Mouse (Mus musculus) stomach, embryonic 16.5 days (tissue): ENCODE measurements at regions not wholly inside any gene's neighbourhood (a gene's known extent, or its start where the extent isn't known, plus 50 kb on each side); places are given as distances from the start of the nearest gene placed in this dataset.
A peak's percentile ranks its signal among the peaks of the same experiment; 100 is the strongest.

ENCODE experiments used
- ATAC-seq: fragments of 200-750 bp; cut with Nextera tagmentation; 2 replicates; pipeline ENCODE4 v1.8.0; 2017; ENCODE audit warnings: moderate number of reproducible peaks, moderate TSS enrichment; ENCODE audit not compliant: insufficient read depth, low FRiP score
- H3K27ac ChIP-seq: fragments of 300-500 bp; sonication (generic); 2 replicates; pipeline ENCODE4 v1.5.1; 2014; ENCODE audit warnings: low read length
- H3K27me3 ChIP-seq: fragments of 300-500 bp; sonication (generic); 2 replicates; pipeline ENCODE4 v1.6.1; 2014; ENCODE audit warnings: low read length, control low read depth, mixed read lengths; ENCODE audit not compliant: control insufficient read depth, insufficient read depth
- H3K36me3 ChIP-seq: fragments of 300-500 bp; sonication (generic); 2 replicates; pipeline ENCODE4 v1.6.1; 2014; ENCODE audit warnings: low read length; ENCODE audit not compliant: control insufficient read depth, insufficient read depth
- H3K4me1 ChIP-seq: fragments of 300-500 bp; sonication (generic); 2 replicates; pipeline ENCODE4 v1.6.1; 2014; ENCODE audit warnings: low read length, control low read depth, mixed read lengths; ENCODE audit not compliant: control insufficient read depth, insufficient read depth
- H3K4me2 ChIP-seq: fragments of 300-500 bp; sonication (generic); 2 replicates; pipeline ENCODE4 v1.6.1; 2014; ENCODE audit warnings: low read depth, low read length, mixed read lengths
- H3K4me3 ChIP-seq: fragments of 300-500 bp; sonication (generic); replicated peaks from 2 replicates; pipeline ENCODE4 v1.5.1; 2014; ENCODE audit warnings: mild to moderate bottlenecking, low read length
- H3K9ac ChIP-seq: fragments of 300-500 bp; sonication (generic); 2 replicates; pipeline ENCODE4 v1.6.1; 2014; ENCODE audit warnings: low read length
- H3K9me3 ChIP-seq: fragments of 300-500 bp; sonication (generic); replicated peaks from 2 replicates; pipeline ENCODE4 v1.6.1; 2016; ENCODE audit warnings: low read length, control low read depth; ENCODE audit not compliant: control insufficient read depth
- WGBS: fragments of 180-500 bp; shearing (Covaris S2); extraction: QIAGEN DNeasy Blood & Tissue Kit; methylation state at CpG from one replicate; pipeline ENCODE4 v1.1.7; 2014; 5-methylcytosine and 5-hydroxymethylcytosine counted together

DNA sequence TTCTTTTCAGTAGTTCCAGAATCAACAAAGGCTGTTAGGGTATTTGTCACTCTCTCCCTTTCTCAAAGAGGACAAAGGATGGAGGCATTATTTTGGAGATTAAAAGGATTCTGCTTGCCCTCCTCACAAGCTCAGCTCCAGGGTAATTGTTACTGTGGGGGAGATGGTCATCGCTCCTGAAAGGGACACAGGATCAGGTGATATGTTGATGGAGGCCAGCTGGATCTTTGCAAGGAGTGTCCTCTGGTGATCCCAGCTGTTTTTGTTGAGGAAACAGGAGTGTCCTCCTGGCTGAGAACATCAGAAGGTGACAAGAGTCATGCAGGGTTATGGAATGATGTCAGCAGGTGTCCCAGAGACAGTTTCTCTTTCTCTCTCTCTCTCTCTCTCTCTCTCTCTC is 119.7 kb downstream of the Cd83 start:
- WGBS: 40% methylated on average over 1 of the region's 1 CpGs
- Histone ChIP-seq H3K4me1 (peaks cover 8% of the 10 kb centered on the region), H3K9ac (no peak overlapping the region), H3K4me3 (no peak overlapping the region), H3K36me3 (no peaks in the 10 kb centered on the region), H3K9me3 (no peaks in the 10 kb centered on the region), H3K27ac (no peak overlapping the region), H3K27me3 (no peaks in the 10 kb centered on the region), H3K4me2 (no peak overlapping the region)
- no peak for ATAC-seq

DNA sequence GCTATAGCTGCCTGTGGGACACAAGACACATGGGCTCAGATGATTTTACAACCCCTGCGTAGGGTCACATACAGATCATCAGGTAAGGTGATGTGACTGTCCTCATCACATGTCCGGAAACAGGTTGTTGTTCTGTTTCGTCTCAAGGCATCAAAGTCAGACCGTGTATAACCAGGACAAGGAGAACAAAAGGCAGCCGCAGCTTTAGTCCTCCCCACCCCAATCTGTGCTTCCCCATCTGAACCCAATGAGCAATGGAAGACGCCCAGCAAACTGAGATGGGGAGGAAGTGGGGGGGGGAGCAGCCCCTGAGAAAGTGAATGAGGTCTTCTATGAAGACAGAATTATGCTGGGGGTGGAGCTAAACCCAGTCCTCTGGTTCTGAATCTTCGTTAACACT is 121.7 kb downstream of the Cd83 start:
- Histone ChIP-seq H3K4me3 (no peak overlapping the region), H3K4me1 (peaks cover 8% of the 10 kb centered on the region), H3K9me3 (no peaks in the 10 kb centered on the region), H3K4me2 (no peak overlapping the region), H3K27me3 (no peaks in the 10 kb centered on the region), H3K9ac (no peak overlapping the region), H3K27ac (no peak overlapping the region), H3K36me3 (no peaks in the 10 kb centered on the region)
- WGBS: 83% methylated on average over 7 of the region's 7 CpGs
- no peak for ATAC-seq

DNA sequence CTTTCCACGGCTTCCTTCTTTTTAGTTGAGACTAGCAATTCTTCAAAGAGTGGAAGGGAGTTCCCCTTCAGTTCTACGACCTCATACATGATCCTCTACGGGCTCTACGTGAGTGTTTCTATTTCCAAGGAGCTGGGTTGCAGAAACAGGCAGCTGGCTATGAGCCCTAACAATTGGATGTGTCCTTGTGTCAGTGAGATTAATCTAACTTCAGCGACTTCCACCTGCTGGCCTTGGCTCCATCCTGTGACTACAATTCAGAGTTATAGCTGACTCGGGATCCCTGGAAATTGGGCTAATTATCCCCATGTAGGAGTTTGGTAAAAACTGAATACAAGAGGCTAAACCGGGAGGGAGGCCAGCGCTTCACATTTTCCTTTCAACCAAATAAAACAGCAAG is 122.8 kb downstream of the Cd83 start:
- no peak overlapping the region for H3K27ac ChIP-seq
- H3K4me3 ChIP-seq: no peak overlapping the region
- peaks cover 8% of the 10 kb centered on the region for H3K4me1 ChIP-seq
- no peak overlapping the region for H3K9ac ChIP-seq
- no peaks in the 10 kb centered on the region for H3K27me3 ChIP-seq
- H3K36me3 ChIP-seq: no peaks in the 10 kb centered on the region
- H3K4me2 ChIP-seq: no peak overlapping the region
- H3K9me3 ChIP-seq: no peaks in the 10 kb centered on the region
- 33% methylated on average over 8 of the region's 8 CpGs for WGBS
- ATAC-seq: peak; percentile 50; the same call in 1 of the 2 replicates

DNA sequence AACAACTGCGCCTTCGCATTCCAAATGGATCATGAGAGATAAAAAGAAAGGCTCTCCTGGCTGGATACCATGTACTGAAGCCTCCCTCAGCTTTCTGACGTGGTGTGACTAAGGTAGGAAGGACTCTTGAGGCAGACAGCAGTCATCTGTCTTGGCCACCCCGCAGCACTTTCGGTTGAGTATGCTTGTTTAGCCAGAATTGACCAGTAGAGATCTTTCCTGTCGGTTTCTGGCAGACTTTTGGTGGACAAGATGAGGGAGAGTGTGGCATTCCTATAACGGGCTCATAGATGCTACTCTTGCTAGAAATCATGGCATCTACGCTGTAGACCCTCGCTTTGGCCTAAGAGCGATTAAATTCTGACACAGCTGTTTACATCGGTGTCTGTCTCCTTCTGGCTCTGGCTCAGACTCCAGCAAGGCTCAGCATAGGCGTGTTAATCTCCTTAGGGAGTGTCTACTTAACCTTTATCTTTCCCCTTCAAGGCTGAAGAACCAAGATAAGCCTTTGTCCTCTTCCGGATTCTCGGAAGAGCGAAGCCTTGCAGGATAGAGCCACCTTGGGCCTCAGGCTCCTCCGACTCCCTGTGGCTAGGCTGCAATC is 123.6 kb downstream of the Cd83 start:
- no peak overlapping the region for H3K9ac ChIP-seq
- H3K9me3 ChIP-seq: no peaks in the 10 kb centered on the region
- whole genome bisulfite sequencing: 35% methylated on average over 16 of the region's 16 CpGs
- H3K27me3 ChIP-seq: no peaks in the 10 kb centered on the region
- H3K4me2 ChIP-seq: peak overlapping the region; percentile 23
- H3K36me3 ChIP-seq: no peaks in the 10 kb centered on the region
- H3K4me3 ChIP-seq: no peak overlapping the region; the same call in 1 of the 2 replicates
- peak overlapping the region; percentile 20; the same call in 1 of the 2 replicates for H3K27ac ChIP-seq
- H3K4me1 ChIP-seq: peaks cover 8% of the 10 kb centered on the region
- ATAC-seq: no peak

DNA sequence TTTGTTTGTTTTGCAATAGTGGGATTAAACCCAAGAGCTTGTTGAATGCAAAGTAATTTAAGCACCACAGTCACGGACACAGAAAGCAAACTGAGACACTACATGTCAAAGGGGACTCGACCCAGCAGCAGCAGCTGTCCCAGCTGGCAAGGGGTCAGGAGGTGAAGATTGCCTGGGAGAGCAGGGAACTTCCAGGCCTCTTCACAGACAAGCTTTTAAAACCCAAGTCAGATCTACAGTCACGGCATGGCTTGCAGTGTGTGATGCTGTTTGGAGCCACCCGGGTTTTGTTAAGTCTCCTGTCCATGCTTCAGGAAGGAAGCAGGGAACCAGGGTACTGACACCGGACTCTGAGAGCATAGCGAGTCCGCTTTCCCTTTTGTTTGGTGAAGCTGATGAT is 125.4 kb downstream of the Cd83 start:
- no peaks in the 10 kb centered on the region for H3K27me3 ChIP-seq
- no peak overlapping the region for H3K9ac ChIP-seq
- WGBS: 52% methylated on average over 7 of the region's 7 CpGs
- H3K9me3 ChIP-seq: no peaks in the 10 kb centered on the region
- H3K27ac ChIP-seq: no peak overlapping the region
- no peaks in the 10 kb centered on the region for H3K36me3 ChIP-seq
- no peak overlapping the region for H3K4me2 ChIP-seq
- peaks cover 8% of the 10 kb centered on the region for H3K4me1 ChIP-seq
- no peak overlapping the region for H3K4me3 ChIP-seq
- ATAC-seq: no peak

DNA sequence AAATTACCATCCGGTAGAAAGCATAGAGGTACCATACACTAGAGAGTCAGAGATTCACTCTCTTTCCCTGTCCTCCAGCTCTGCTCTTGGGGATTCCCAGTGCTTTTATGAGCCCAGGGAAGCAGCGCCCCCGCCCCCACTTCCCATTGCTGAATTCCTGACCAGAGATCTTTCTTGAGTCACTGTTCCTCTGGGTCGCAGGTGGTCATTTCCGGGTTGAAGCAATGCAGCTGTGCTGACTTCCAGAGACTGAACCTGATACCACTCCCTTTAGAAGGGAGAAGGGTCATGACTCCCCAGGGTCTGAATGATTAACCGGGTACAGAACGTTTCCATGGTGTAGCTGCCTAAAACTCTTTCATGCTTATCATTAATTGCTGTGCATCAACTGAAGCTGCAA is 128.9 kb downstream of the Cd83 start:
- Histone ChIP-seq H3K27ac (no peak overlapping the region), H3K4me3 (no peak overlapping the region), H3K27me3 (no peaks in the 10 kb centered on the region), H3K9me3 (no peaks in the 10 kb centered on the region; the same call in 1 of the 2 replicates), H3K4me1 (peaks cover 2% of the 10 kb centered on the region), H3K36me3 (no peaks in the 10 kb centered on the region), H3K9ac (no peak overlapping the region), H3K4me2 (no peak overlapping the region)
- WGBS: 29% methylated on average over 7 of the region's 7 CpGs
- ATAC-seq: no peak

DNA sequence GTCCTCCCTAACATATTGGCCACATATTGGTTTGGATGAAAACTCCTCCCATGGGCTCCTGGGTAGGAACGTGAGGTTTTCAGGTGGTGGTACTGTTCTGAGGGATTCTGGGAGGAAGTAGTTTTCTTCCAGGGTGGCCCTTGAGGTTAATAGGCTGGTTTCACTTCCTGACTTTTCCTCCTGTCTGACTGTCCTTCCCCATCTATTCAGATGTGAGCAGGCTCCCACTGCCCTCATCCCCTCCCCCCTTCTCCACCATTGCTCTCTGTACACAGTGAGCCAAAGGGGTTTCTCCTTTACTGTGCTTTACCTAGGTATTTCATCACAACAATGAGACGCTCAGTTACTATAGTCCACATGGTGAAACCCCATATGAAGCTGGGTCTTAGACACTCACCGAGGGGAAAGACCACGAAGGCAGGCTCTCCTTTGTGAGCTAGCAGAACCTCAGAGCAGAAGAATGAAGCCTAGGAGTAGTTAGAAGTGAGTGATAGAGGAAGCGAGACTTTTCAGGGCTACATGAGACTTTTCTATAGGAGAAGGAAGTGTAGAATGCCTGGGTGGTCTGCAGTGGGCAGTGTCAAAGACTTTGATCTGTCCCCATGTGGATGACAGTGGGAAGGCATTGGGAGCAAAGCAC is 135.3 kb downstream of the Cd83 start:
- Histone ChIP-seq H3K36me3 (no peaks in the 10 kb centered on the region), H3K4me3 (no peak overlapping the region), H3K27me3 (no peaks in the 10 kb centered on the region), H3K9me3 (no peaks in the 10 kb centered on the region; the same call in 1 of the 2 replicates), H3K9ac (no peak overlapping the region), H3K4me2 (no peak overlapping the region), H3K4me1 (no peaks in the 10 kb centered on the region), H3K27ac (no peak overlapping the region)
- ATAC-seq: no peak
- 73% methylated on average over 5 of the region's 5 CpGs for WGBS

DNA sequence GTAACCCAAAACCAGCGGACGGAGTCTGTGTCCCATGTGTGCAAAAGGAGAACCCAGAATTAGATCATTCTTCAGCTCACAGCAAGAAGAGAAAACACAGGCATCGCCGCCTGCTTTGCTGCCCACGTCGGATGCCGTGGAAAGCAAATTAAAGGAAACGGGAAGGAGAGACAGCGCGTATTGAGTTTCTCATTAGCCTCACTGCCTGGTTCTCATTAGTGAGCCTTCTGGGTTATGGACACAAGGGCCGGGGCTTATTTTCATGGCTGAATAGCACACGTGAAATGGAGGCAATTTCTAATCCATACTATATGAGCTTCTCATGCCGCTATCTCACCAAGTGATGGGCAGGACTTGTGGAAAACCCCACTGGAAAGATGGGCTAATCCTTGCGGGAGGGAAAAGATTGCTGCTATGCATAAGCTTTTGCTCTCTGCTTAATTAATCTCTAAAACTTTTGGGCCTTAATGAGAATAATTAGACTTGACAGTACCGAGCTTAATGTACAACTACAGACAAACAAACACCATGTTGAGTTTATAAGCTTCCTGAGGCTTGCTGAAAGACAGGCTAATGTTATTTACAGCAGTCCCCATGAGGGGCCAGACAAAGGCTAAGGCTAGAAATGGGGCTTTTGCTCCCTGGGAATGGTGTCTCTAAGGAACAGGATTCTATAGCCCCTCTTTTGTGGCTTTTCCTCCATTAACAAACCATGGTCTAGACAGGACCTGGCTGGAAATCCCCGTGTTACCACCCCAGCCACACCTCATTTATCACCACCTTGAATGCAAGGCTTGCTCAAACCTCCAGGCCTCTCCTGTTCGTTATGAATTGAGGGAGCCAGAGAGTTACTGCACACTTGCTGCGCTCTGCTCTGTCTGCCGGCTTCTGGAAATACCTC is 145.8 kb downstream of the Cd83 start:
- Histone ChIP-seq H3K4me1 (no peaks in the 10 kb centered on the region; the same call in 1 of the 2 replicates), H3K27me3 (no peaks in the 10 kb centered on the region), H3K4me2 (no peak overlapping the region), H3K9me3 (no peaks in the 10 kb centered on the region; the same call in 1 of the 2 replicates), H3K4me3 (no peak overlapping the region), H3K9ac (no peak overlapping the region), H3K27ac (no peak overlapping the region), H3K36me3 (no peaks in the 10 kb centered on the region)
- no peak for ATAC-seq
- 79% methylated on average over 19 of the region's 19 CpGs for WGBS

DNA sequence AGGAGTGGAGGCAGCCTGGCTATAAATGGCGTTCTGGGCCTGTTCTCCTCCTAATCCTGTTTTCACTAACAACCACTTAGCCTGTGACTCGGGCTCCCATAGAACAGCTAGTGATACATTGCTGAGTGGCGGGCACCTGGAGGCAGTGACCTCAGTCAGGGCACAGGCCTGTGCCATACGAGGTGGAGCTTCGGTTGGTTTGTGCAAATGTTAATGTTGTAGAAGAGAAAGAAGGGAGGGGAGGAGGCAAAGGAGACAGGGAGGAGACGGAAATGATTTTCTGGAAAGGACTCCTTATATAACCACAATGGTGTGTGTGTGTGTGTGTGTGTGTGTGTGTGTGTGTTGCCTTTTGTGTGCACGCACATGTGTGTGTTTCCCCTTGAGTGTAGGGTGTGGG is 148.4 kb downstream of the Cd83 start:
- WGBS: 60% methylated on average over 7 of the region's 7 CpGs
- H3K4me3 ChIP-seq: no peak overlapping the region
- no peak overlapping the region for H3K4me2 ChIP-seq
- H3K9me3 ChIP-seq: no peaks in the 10 kb centered on the region; the same call in 1 of the 2 replicates
- no peaks in the 10 kb centered on the region for H3K36me3 ChIP-seq
- no peaks in the 10 kb centered on the region; the same call in 1 of the 2 replicates for H3K4me1 ChIP-seq
- no peak overlapping the region for H3K27ac ChIP-seq
- no peak overlapping the region for H3K9ac ChIP-seq
- H3K27me3 ChIP-seq: no peaks in the 10 kb centered on the region
- no peak for ATAC-seq
